19 mouse cellular contexts compared by ENCODE assay signal in genomic region chrX:60743020-60743707, GRCm38 (mm10).
DNase-seq lines count a peak whose midpoint lies in the region; ATAC-seq and TF ChIP-seq lines count a peak whose summit lies in the region.
"Had no signal": no experiment of that assay in that cellular context is flagged by ENCODE, and none has a peak within 500 bp of the region (broad histone marks: within the 10 kb centered on the region; RNA-seq: fewer than 3 reads in every experiment).

No protein-coding gene starts in this region.

- no peaks in the 10 kb centered on the region for H3K9me3 ChIP-seq in forebrain, embryonic 12.5 days
- no peaks in the 10 kb centered on the region for H3K9me3 ChIP-seq in forebrain, embryonic 11.5 days (ENCODE audit: control insufficient read depth, low read length)
- H3K9me3 ChIP-seq in forebrain, embryonic 15.5 days, result no peaks in the 10 kb centered on the region
- H3K9me3 ChIP-seq: embryonic facial prominence, embryonic 13.5 days; G1E; heart, embryonic 12.5 days; intestine, embryonic 15.5 days had no signal

- no peak overlapping the region for H3K27ac ChIP-seq in forebrain, embryonic 12.5 days
- H3K27ac ChIP-seq in forebrain, embryonic 11.5 days (ENCODE audit: low read depth, low read length), result no peak overlapping the region
- no peak overlapping the region for H3K27ac ChIP-seq in layer of hippocampus, adult 2 months
- H3K27ac ChIP-seq in forebrain, embryonic 15.5 days (replicated peaks), result no peak overlapping the region
- H3K27ac ChIP-seq: embryonic facial prominence, embryonic 13.5 days; intestine, embryonic 15.5 days had no signal

- H3K4me2 ChIP-seq in forebrain, embryonic 12.5 days, result no peak overlapping the region
- no peak overlapping the region for H3K4me2 ChIP-seq in forebrain, embryonic 11.5 days (ENCODE audit: low read depth, low read length, severe bottlenecking)
- no peak overlapping the region for H3K4me2 ChIP-seq in forebrain, embryonic 15.5 days (replicated peaks)
- H3K4me2 ChIP-seq: embryonic facial prominence, embryonic 13.5 days; heart, embryonic 12.5 days; intestine, embryonic 15.5 days had no signal

- no peak overlapping the region for H3K4me3 ChIP-seq in forebrain, embryonic 12.5 days (replicated peaks)
- H3K4me3 ChIP-seq in forebrain, embryonic 11.5 days (ENCODE audit: low read depth, low read length), result no peak overlapping the region
- H3K4me3 ChIP-seq in layer of hippocampus, adult 2 months, result no peak overlapping the region
- H3K4me3 ChIP-seq in forebrain, embryonic 15.5 days, result no peak overlapping the region
- H3K4me3 ChIP-seq: embryonic facial prominence, embryonic 13.5 days; heart, embryonic 12.5 days; intestine, embryonic 15.5 days had no signal

- no peak overlapping the region for H3K9ac ChIP-seq in forebrain, embryonic 12.5 days
- no peak overlapping the region for H3K9ac ChIP-seq in forebrain, embryonic 11.5 days (ENCODE audit: low read length)
- no peak overlapping the region for H3K9ac ChIP-seq in forebrain, embryonic 15.5 days (replicated peaks)
- H3K9ac ChIP-seq: embryonic facial prominence, embryonic 13.5 days; heart, embryonic 12.5 days; intestine, embryonic 15.5 days had no signal

- ATAC-seq in forebrain, embryonic 12.5 days (ENCODE audit: low FRiP score), result peak; percentile 53; the same call in 1 of the 2 replicates
- no peak for ATAC-seq in forebrain, embryonic 11.5 days (replicated peaks; ENCODE audit: low FRiP score)
- ATAC-seq in forebrain, embryonic 15.5 days (replicated peaks), result peak; percentile 46; the same call in 1 of the 2 replicates
- ATAC-seq: CD4-positive, CD25-positive, alpha-beta regulatory T cell, adult 4 months; intestine, embryonic 15.5 days had no signal

- 49% methylated on average over 3 of the region's 3 CpGs for WGBS in forebrain, embryonic 12.5 days
- WGBS in forebrain, embryonic 11.5 days, result 45% methylated on average over 3 of the region's 3 CpGs
- WGBS in forebrain, embryonic 15.5 days, result 30% methylated on average over 3 of the region's 3 CpGs

- H3K36me3 ChIP-seq in forebrain, embryonic 12.5 days (replicated peaks), result no peaks in the 10 kb centered on the region
- no peaks in the 10 kb centered on the region for H3K36me3 ChIP-seq in forebrain, embryonic 11.5 days (ENCODE audit: control insufficient read depth, insufficient read depth, low read length)
- H3K36me3 ChIP-seq in forebrain, embryonic 15.5 days, result no peaks in the 10 kb centered on the region
- H3K36me3 ChIP-seq: embryonic facial prominence, embryonic 13.5 days; G1E; heart, embryonic 12.5 days; intestine, embryonic 15.5 days had no signal

- no peak for DNase-seq in forebrain, embryonic 11.5 days (ENCODE audit: low spot score)
- peak; percentile 2 for DNase-seq in layer of hippocampus, adult 9-11 months
- no peak for DNase-seq in layer of hippocampus, adult 2 months (ENCODE audit: low spot score in 2 of 2)
- peak; percentile 49 for DNase-seq in Muller cell, postnatal 12 days (ENCODE audit: inconsistent ontology term)
- DNase-seq in liver, result no peak
- DNase-seq in heart, adult 11 months, result no peak
- DNase-seq: adrenal gland, postnatal 10 days; B cell, adult 2 months; cerebellum, adult 18-20 months; cerebellum, adult 9-11 months; cerebellum, postnatal 36 days; gastrocnemius, postnatal 14 days had no signal

- H3K27me3 ChIP-seq in forebrain, embryonic 12.5 days, result no peaks in the 10 kb centered on the region
- H3K27me3 ChIP-seq in forebrain, embryonic 11.5 days (ENCODE audit: control insufficient read depth, insufficient read depth, low read length), result no peaks in the 10 kb centered on the region
- no peaks in the 10 kb centered on the region for H3K27me3 ChIP-seq in forebrain, embryonic 15.5 days
- H3K27me3 ChIP-seq: embryonic facial prominence, embryonic 13.5 days; heart, embryonic 12.5 days; intestine, embryonic 15.5 days had no signal

- no peak for TF ChIP-seq CTCF in layer of hippocampus, adult 2 months (conservative IDR thresholded peaks at IDR 0.05)

- H3K4me1 ChIP-seq in forebrain, embryonic 12.5 days, result no peaks in the 10 kb centered on the region
- H3K4me1 ChIP-seq in forebrain, embryonic 11.5 days (replicated peaks; ENCODE audit: control insufficient read depth, insufficient read depth, low read length), result no peaks in the 10 kb centered on the region
- no peaks in the 10 kb centered on the region for H3K4me1 ChIP-seq in forebrain, embryonic 15.5 days
- H3K4me1 ChIP-seq: embryonic facial prominence, embryonic 13.5 days; heart, embryonic 12.5 days; intestine, embryonic 15.5 days had no signal

Comparison
In these comparisons a context has a peak if more than half of its experiments do, and no peak if none do; other contexts are left out.
1. DNase-seq: peak in layer of hippocampus, adult 9-11 months (single experiment) and Muller cell, postnatal 12 days (single experiment); none in forebrain, embryonic 11.5 days (single experiment), layer of hippocampus, adult 2 months (0 of 2), liver (single experiment) and heart, adult 11 months (single experiment).